Mouse (Mus musculus) erythroblast, embryonic 14.5 days (primary cell): Measurements from ENCODE around the gene Lpin1. TPM values are rescaled to one million over a fixed set of nuclear protein-coding genes. Genes with fewer than 3 reads are reported as not detected.

Source experiments
- H3K27me3 ChIP-seq: 2 replicates; pipeline ENCODE4 v1.6.1; 2012; ENCODE audit warnings: inconsistent platforms; ENCODE audit not compliant: control insufficient read depth
- H3K36me3 ChIP-seq: 2 replicates; pipeline ENCODE4 v1.6.1; 2012; ENCODE audit warnings: mild to moderate bottlenecking, inconsistent platforms; ENCODE audit not compliant: control insufficient read depth
- H3K4me1 ChIP-seq: 2 replicates; pipeline ENCODE4 v1.6.1; 2012; ENCODE audit warnings: inconsistent platforms; ENCODE audit not compliant: control insufficient read depth
- H3K4me3 ChIP-seq: replicated peaks from 2 replicates; pipeline ENCODE3; 2012; ENCODE audit warnings: moderate library complexity, mild to moderate bottlenecking, inconsistent platforms
- H3K9me3 ChIP-seq: 2 replicates; pipeline ENCODE4 v1.6.1; 2012; ENCODE audit warnings: low read length, inconsistent platforms, mixed read lengths; ENCODE audit not compliant: control insufficient read depth
- GATA1 ChIP-seq: IDR thresholded peaks from 2 replicates; pipeline ENCODE4 v1.6.1; 2012; ENCODE audit warnings: low read length, inconsistent platforms, mixed read lengths
- TAL1 ChIP-seq: IDR thresholded peaks from 3 replicates; pipeline ENCODE4 v1.6.1; 2012; ENCODE audit warnings: low read length, inconsistent platforms, mixed read lengths
- polyA plus RNA-seq: library from polyadenylated mRNA; stranded (reverse); fragments of >175 nt; gene quantifications from 2 replicates; pipeline ENCODE4 v1.2.3, GENCODE M21; 2012

Gene Lpin1
- polyA plus RNA-seq, 1 experiment, result 0.03 TPM

DNA sequence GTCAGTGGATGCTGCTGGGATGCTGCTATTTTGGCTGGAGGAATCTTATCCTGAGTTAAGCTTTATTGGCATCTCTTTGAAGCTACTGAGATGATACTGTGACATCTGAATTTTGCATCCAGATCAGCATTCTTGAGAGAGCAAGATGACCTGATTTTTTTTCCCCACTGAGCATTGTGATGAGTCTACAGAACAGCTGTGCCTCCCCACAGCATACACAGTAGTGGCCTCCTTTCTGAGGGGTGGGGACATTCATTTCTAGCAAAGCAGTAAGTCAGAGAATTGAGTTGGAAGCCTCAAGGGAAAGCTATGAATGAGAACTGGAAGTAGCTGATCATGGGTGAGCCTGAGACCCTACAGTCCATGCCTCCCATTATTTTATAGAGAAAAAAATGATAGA, 121.9 kb downstream of the Lpin1 start:
- Histone ChIP-seq H3K9me3 (no peaks in the 10 kb centered on the region), H3K4me3 (no peak overlapping the region), H3K27me3 (no peaks in the 10 kb centered on the region), H3K4me1 (no peaks in the 10 kb centered on the region), H3K36me3 (no peaks in the 10 kb centered on the region)
- no peak for TF ChIP-seq TAL1
- no peak for TF ChIP-seq GATA1

DNA sequence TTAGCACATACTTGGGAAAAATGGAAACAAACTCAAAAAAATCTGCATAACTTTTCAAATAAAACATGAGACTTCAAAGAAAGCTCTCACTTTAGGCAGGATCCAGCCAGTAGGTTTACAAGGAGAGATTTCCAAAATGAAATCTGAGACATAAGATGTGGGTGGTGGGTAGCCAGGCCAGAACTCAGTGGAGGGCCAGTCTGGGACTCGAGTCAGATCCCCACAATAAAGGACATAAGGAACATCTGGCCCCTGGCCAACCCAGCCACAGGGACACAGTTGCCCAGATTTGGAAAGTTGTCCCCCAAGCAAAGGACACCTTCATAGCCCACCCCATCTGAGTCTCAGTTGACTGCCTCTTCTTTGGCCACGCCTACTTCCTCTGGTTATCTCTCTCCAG, 123.3 kb downstream of the Lpin1 start:
- no peak overlapping the region for H3K4me3 ChIP-seq
- H3K4me1 ChIP-seq, result no peaks in the 10 kb centered on the region
- no peaks in the 10 kb centered on the region for H3K27me3 ChIP-seq
- H3K9me3 ChIP-seq, result no peaks in the 10 kb centered on the region
- TF ChIP-seq TAL1 (no peak), GATA1 (no peak)
- no peaks in the 10 kb centered on the region for H3K36me3 ChIP-seq

Other genes starting within 250 kb of the Lpin1 start
- not detected in 2 replicates for gene Ntsr2, start 42.4 kb upstream of the Lpin1 start, polyA plus RNA-seq
- gene Greb1, start 189.9 kb upstream of the Lpin1 start, polyA plus RNA-seq, result 0.01 TPM in 1 of 2 replicates, not detected in the other
- 0.53 and 0.67 TPM in 2 replicates for gene E2f6, start 200.0 kb upstream of the Lpin1 start, polyA plus RNA-seq